Mouse (Mus musculus) liver, embryonic 13.5 days (tissue): ENCODE measurements at regions not wholly inside any gene's neighbourhood (a gene's known extent, or its start where the extent isn't known, plus 50 kb on each side); places are given as distances from the start of the nearest gene placed in this dataset.

ENCODE experiments used
- ATAC-seq: fragments of 200-750 bp; cut with Nextera tagmentation; 2 replicates; pipeline ENCODE4 v1.8.0; 2017; ENCODE audit warnings: low read depth, mild to moderate bottlenecking, moderate number of reproducible peaks, moderate library complexity
- DNase-seq: peaks from one replicate; pipeline ENCODE4 v3.0.0; 2022
- H3K27ac ChIP-seq: fragments of 300-500 bp; sonication (generic); 2 replicates; pipeline ENCODE4 v1.5.1; 2015; ENCODE audit warnings: moderate library complexity, mild to moderate bottlenecking, inconsistent platforms
- H3K27me3 ChIP-seq: fragments of 300-500 bp; sonication (generic); 2 replicates; pipeline ENCODE4 v1.6.1; 2015; ENCODE audit warnings: mild to moderate bottlenecking, inconsistent platforms
- H3K36me3 ChIP-seq: fragments of 300-500 bp; sonication (generic); 2 replicates; pipeline ENCODE4 v1.6.1; 2015; ENCODE audit warnings: mild to moderate bottlenecking, inconsistent platforms
- H3K4me1 ChIP-seq: fragments of 300-500 bp; sonication (generic); replicated peaks from 2 replicates; pipeline ENCODE4 v1.6.1; 2015; ENCODE audit warnings: inconsistent platforms
- H3K4me2 ChIP-seq: fragments of 300-500 bp; sonication (generic); 2 replicates; pipeline ENCODE4 v1.6.1; 2015; ENCODE audit warnings: inconsistent platforms, mild to moderate bottlenecking, moderate library complexity
- H3K4me3 ChIP-seq: fragments of 300-500 bp; sonication (generic); replicated peaks from 2 replicates; pipeline ENCODE4 v1.5.1; 2015; ENCODE audit warnings: mild to moderate bottlenecking, inconsistent platforms
- H3K9ac ChIP-seq: fragments of 300-500 bp; sonication (generic); 2 replicates; pipeline ENCODE4 v1.6.1; 2015; ENCODE audit warnings: mild to moderate bottlenecking, inconsistent platforms
- H3K9me3 ChIP-seq: fragments of 300-500 bp; sonication (generic); replicated peaks from 2 replicates; pipeline ENCODE4 v1.6.1; 2016; ENCODE audit warnings: inconsistent platforms
- WGBS: fragments of 180-500 bp; shearing (Covaris S2); methylation state at CpG from one replicate; pipeline ENCODE4 v1.1.7; 2015; ENCODE audit not compliant: insufficient replicate concordance; 5-methylcytosine and 5-hydroxymethylcytosine counted together

DNA sequence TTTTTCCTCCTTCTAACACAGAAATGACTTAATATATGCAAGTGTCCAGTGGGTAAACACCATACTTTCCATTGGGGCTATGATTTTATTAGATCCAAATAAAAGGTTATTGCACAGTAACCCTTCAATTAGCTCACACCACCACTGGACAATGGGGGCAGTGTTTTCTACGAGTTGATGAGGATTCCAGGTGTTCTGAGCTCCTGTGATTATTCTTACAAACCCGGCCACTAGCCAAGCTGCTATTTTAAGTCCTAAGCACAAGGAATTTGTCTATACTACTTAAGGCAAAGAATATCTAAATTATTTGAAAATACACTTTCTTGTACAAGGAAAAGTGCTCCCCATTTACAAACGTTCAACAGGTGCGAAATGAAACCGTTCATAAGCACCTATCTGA, 2379.9 kb upstream of the Gm7489 start:
- 62% methylated on average over 5 of the region's 5 CpGs for WGBS
- Histone ChIP-seq H3K4me3 (no peak overlapping the region), H3K27ac (no peak overlapping the region), H3K9ac (no peak overlapping the region), H3K36me3 (no peaks in the 10 kb centered on the region), H3K4me2 (no peak overlapping the region), H3K9me3 (no peaks in the 10 kb centered on the region), H3K4me1 (no peaks in the 10 kb centered on the region), H3K27me3 (no peaks in the 10 kb centered on the region)
- ATAC-seq = no peak
- no peak for DNase-seq

DNA sequence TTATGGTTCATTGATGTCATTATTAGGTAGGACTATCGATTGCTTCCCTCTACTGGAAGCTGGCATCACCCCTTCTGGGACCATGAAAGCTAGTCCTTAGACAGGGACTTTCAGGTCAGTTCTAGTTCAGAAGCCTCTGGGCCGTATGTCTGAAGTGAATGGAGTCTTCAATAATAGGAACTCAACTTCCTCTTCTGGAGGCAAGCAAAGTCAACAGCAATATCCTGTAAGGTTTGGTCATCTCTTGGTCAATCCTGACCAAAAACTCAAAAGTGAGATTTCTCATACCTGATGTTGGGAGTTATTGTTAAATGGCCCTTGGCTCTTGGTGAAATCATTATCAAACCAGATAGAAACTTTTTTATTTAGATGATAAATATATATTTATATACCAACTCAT, 2377.6 kb upstream of the Gm7489 start:
- Histone ChIP-seq H3K4me1 (no peaks in the 10 kb centered on the region), H3K27me3 (no peaks in the 10 kb centered on the region), H3K4me3 (no peak overlapping the region), H3K4me2 (no peak overlapping the region), H3K27ac (no peak overlapping the region), H3K36me3 (no peaks in the 10 kb centered on the region), H3K9ac (no peak overlapping the region), H3K9me3 (no peaks in the 10 kb centered on the region)
- 58% methylated on average over 2 of the region's 2 CpGs for WGBS
- DNase-seq = no peak
- no peak for ATAC-seq

DNA sequence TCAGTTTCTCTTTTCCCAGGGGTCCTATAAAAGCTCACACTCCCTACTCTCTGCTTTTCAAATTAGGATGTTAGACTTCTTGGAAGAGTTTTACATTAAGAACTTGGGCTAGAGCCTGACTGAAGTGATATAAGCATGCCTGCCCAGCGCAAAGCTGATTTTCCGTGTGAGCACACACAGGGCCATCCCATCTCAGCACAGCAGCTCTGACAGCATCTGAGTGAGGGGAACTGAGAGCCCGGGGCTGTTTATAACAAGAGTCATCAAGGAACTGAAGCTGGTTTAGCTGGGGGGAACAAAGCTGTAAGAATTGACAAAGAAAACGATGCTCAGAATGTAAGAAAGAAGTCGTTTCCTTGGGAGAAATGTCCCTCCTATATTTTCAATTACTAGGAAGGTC, 2373.4 kb upstream of the Gm7489 start:
- 49% methylated on average over 5 of the region's 5 CpGs for WGBS
- H3K9me3 ChIP-seq = no peaks in the 10 kb centered on the region
- no peaks in the 10 kb centered on the region for H3K27me3 ChIP-seq
- no peak overlapping the region for H3K27ac ChIP-seq
- DNase-seq = no peak
- H3K4me2 ChIP-seq = no peak overlapping the region
- no peaks in the 10 kb centered on the region for H3K36me3 ChIP-seq
- no peak overlapping the region for H3K4me3 ChIP-seq
- ATAC-seq = no peak
- no peak overlapping the region for H3K9ac ChIP-seq
- no peaks in the 10 kb centered on the region for H3K4me1 ChIP-seq

DNA sequence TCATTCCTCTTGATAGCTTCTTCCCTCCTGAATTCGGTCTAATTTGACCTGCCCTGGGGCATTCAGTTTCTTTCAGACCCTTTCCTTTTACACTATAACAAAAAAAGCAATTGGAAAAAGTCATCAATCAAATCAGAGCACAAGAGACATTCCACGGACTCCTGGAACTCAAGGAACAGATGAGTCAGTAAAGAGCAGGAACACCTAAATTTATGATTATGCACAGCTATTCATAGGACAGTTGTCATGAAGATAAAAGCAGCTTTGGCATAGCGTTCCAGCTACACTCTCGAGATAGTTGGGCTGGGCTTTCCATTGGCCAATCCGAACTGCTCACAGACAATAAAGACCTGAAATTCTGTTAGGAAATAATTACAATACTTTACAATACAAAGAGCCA, 2348.4 kb upstream of the Gm7489 start:
- ATAC-seq (no peak), DNase-seq (no peak)
- H3K4me1 ChIP-seq = no peaks in the 10 kb centered on the region
- no peaks in the 10 kb centered on the region for H3K27me3 ChIP-seq
- no peak overlapping the region for H3K9ac ChIP-seq
- H3K36me3 ChIP-seq = no peaks in the 10 kb centered on the region
- no peaks in the 10 kb centered on the region for H3K9me3 ChIP-seq
- no peak overlapping the region for H3K4me3 ChIP-seq
- no peak overlapping the region for H3K4me2 ChIP-seq
- WGBS = 54% methylated on average over 5 of the region's 5 CpGs
- no peak overlapping the region for H3K27ac ChIP-seq

DNA sequence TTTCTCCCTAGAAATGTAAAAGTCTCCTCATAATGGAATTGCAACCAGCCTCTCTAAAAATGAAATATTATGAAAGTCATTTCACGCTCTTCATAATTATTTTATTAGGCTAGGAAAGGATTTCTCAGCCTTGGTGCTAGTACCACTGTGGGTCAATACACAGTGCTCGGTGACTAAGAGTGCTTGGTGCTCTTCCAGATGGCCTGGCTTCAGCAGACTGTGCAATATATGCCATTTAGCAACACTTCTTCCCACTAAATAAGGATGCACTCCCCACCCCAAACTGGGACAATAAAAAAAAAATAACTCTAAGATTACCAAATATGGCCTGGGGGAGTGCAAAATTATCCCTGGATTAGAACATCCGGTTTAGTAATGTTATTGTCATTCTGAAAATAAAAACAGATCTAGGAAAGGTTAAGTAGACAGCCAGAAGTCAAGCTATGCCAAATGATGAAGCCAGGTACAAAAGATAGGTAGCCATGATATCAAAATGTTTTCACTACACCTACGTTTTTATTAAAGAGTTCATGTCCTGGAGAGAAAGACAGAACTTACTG, 2333.4 kb upstream of the Gm7489 start:
- no peaks in the 10 kb centered on the region for H3K36me3 ChIP-seq
- DNase-seq (no peak), ATAC-seq (no peak)
- 59% methylated on average over 4 of the region's 4 CpGs for WGBS
- no peak overlapping the region for H3K27ac ChIP-seq
- no peak overlapping the region for H3K4me2 ChIP-seq
- H3K9ac ChIP-seq = no peak overlapping the region
- H3K9me3 ChIP-seq = no peaks in the 10 kb centered on the region
- no peak overlapping the region for H3K4me3 ChIP-seq
- no peaks in the 10 kb centered on the region for H3K4me1 ChIP-seq
- H3K27me3 ChIP-seq = no peaks in the 10 kb centered on the region

DNA sequence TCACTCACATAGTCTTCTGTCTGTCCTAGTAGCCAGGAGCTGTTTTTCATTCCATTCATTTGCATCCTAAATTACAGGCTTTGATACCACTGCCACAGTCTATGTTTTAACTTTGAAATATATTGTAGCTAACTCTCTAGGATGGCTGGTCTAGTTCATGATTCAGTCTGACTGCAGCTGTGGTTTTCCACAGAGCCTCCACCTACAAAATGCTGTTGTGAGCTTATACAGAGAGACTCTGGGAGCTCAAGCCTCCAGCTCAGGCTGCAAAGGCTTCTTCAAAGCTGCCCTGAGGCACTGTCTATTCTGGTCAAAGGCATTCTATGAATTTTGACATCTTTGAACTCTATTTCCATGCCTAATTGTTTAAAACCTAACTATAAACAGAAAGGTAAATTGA, 2326.5 kb upstream of the Gm7489 start:
- Histone ChIP-seq H3K27me3 (no peaks in the 10 kb centered on the region), H3K9ac (no peak overlapping the region), H3K4me2 (no peak overlapping the region), H3K4me1 (no peaks in the 10 kb centered on the region), H3K4me3 (no peak overlapping the region), H3K9me3 (no peaks in the 10 kb centered on the region), H3K27ac (no peak overlapping the region), H3K36me3 (no peaks in the 10 kb centered on the region)
- DNase-seq (no peak), ATAC-seq (no peak)

DNA sequence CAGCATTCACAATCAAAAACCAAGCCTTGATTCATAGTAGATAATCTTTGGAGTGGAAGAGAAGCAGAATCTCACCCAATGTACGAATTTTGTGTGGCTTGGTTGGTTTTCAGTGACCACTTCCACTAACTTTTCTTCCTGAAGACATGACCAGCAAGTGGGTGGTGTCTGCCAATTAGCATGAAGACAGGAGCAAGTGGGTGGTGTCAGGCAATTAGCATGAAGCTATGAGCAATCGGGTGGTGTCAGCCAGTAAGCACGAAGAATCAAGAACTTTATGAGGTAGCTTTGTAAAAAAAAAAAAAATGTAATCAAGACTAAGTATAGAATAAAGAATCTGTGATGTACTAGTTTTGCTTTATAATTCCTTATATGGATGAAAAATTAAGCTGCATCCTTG, 2319.2 kb upstream of the Gm7489 start:
- no peak for ATAC-seq
- no peak overlapping the region for H3K4me2 ChIP-seq
- WGBS = 59% methylated on average over 3 of the region's 3 CpGs

DNA sequence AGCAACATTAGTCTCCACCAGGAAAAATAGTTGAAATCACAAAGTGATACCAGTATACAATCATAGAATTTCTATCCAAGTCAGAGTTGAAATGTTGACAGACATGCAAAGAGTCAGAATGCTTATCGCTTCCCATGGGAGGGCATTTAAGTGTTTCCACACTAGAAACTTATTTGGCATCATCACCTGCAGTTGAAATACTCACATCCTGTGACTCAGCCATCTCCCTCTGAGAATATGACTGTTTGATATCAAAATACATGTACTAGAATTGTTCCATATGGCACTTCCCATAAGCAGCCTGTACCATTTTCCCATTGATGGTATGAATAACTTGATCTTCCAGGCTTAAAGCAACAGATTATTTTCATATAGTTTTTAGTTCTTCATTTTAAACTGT, 2314.1 kb upstream of the Gm7489 start:
- no peaks in the 10 kb centered on the region for H3K36me3 ChIP-seq
- no peak overlapping the region for H3K27ac ChIP-seq
- no peaks in the 10 kb centered on the region for H3K9me3 ChIP-seq
- no peak for ATAC-seq
- 68% methylated on average over 1 of the region's 1 CpGs for whole genome bisulfite sequencing
- no peaks in the 10 kb centered on the region for H3K4me1 ChIP-seq
- H3K4me3 ChIP-seq = no peak overlapping the region
- no peak for DNase-seq
- H3K4me2 ChIP-seq = no peak overlapping the region
- H3K27me3 ChIP-seq = no peaks in the 10 kb centered on the region
- no peak overlapping the region for H3K9ac ChIP-seq

More for the DNA sequence above, 2319.2 kb upstream of the Gm7489 start:
- no peak overlapping the region for H3K27ac ChIP-seq
- no peaks in the 10 kb centered on the region for H3K4me1 ChIP-seq
- DNase-seq = no peak
- H3K9me3 ChIP-seq = no peaks in the 10 kb centered on the region
- H3K4me3 ChIP-seq = no peak overlapping the region
- H3K27me3 ChIP-seq = no peaks in the 10 kb centered on the region
- no peak overlapping the region for H3K9ac ChIP-seq
- H3K36me3 ChIP-seq = no peaks in the 10 kb centered on the region

DNA sequence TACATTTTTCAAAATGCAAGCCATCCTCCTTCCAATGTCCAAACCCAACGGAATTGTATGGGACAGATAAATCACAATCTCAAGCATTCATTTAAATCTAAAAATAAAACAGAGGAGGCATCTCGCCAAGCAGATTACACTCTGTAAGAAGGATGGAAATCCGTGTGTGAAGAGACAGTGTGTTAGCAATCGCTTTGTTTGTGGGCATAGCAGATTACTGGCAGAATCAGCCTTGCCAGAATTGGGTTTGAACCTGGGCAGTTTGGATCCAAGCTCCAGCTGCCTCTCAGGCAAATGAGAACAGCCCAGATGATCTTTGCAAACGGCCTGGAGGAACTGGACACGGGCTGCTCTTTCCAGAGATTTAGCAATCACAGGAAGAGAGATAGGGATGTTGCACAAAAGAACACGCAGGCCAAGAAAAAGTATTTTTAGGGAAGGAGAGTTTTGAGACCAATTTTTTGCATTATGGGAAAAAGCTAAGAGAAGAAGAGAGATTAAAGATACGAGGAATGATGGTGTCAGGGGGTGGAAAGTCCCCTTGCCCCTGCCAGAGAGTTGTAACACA, 2310.1 kb upstream of the Gm7489 start:
- Histone ChIP-seq H3K4me1 (no peaks in the 10 kb centered on the region), H3K27me3 (no peaks in the 10 kb centered on the region), H3K36me3 (no peaks in the 10 kb centered on the region), H3K4me2 (no peak overlapping the region), H3K4me3 (no peak overlapping the region), H3K9ac (no peak overlapping the region), H3K27ac (no peak overlapping the region), H3K9me3 (no peaks in the 10 kb centered on the region)
- 49% methylated on average over 8 of the region's 8 CpGs for WGBS
- DNase-seq (no peak), ATAC-seq (no peak)

DNA sequence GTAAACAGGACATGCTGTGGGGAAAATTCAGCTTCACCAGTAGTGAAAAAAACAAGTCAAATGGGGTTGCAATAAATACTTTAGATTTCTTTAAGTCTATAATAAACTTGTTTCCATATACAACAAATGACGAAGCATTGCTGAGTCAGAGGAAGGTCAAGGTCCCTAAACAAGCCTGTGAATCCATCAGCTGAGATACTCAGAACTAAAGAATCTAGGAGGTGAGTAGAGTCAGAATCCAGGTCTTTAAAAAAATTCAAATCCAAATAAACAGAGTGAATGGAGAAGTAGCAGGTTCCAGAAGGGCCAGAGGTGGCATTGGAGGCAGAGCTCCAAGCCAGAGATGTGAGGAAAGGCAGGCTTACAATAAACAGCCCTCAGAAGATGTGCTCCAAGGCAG, 2301.1 kb upstream of the Gm7489 start:
- no peaks in the 10 kb centered on the region for H3K36me3 ChIP-seq
- no peak overlapping the region for H3K4me3 ChIP-seq
- H3K9me3 ChIP-seq = no peaks in the 10 kb centered on the region
- H3K9ac ChIP-seq = no peak overlapping the region
- H3K27me3 ChIP-seq = no peaks in the 10 kb centered on the region
- no peak for DNase-seq
- WGBS = 55% methylated on average over 1 of the region's 1 CpGs
- no peaks in the 10 kb centered on the region for H3K4me1 ChIP-seq
- ATAC-seq = no peak
- H3K27ac ChIP-seq = no peak overlapping the region
- H3K4me2 ChIP-seq = no peak overlapping the region

DNA sequence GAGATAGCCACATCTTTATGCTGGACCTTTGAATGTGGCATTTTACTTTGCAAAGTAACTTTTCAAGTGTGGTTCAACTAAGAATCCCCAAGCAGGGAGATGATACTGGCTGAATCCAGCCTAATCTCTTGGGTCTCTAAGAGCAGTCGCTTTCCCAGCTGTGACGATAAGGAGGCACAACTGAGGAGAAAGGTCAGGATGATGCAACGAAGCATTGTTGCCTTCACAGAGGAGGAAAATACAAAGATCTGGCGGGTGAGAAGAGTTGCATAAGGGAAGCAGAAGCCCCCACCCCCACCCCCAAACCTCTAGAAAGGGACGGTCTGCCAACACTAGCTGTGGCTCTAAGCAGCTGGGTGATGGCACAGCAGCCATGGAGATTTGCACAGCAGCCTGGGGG, 2298.6 kb upstream of the Gm7489 start:
- H3K4me2 ChIP-seq = no peak overlapping the region
- DNase-seq = no peak
- H3K9ac ChIP-seq = no peak overlapping the region
- no peak overlapping the region for H3K27ac ChIP-seq
- H3K36me3 ChIP-seq = no peaks in the 10 kb centered on the region
- 58% methylated on average over 5 of the region's 5 CpGs for WGBS
- ATAC-seq = no peak
- no peaks in the 10 kb centered on the region for H3K9me3 ChIP-seq
- H3K4me3 ChIP-seq = no peak overlapping the region
- H3K4me1 ChIP-seq = no peaks in the 10 kb centered on the region
- H3K27me3 ChIP-seq = no peaks in the 10 kb centered on the region

DNA sequence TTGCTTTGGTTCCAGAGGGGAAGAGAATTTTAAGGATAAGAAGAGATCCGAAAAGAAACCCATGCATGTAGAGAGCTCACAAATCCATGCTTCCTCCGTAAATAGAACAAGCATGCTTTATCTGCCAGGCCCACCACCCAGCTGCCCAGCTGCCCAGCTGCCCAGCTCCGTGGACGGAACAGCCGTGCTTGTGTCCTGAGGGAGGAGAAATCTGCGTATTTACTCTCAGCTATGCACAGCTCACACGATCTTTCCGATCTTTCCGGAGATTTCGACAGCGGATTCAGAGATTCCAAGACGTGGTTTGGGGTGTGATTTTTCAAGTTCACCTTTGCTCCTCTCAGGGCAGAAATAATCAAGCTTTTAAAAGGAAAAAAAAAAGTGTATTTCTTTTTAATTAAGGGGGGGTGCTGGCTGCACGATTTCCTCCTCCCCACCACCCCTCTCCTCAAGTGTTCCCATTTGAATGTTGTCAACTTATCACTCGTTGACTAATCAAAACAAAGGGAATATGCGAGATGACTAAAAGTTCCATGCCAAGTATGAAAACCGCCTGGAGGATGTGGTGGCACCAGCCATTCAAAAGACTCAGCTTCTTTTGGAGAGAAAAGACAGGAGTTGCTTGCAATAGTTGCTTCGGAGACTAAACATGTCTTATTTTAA, 2293.2 kb upstream of the Gm7489 start:
- H3K27me3 ChIP-seq = no peaks in the 10 kb centered on the region
- H3K9me3 ChIP-seq = no peaks in the 10 kb centered on the region
- H3K27ac ChIP-seq = no peak overlapping the region
- H3K4me1 ChIP-seq = no peaks in the 10 kb centered on the region
- H3K36me3 ChIP-seq = no peaks in the 10 kb centered on the region
- no peak overlapping the region for H3K4me3 ChIP-seq
- WGBS = 55% methylated on average over 17 of the region's 17 CpGs
- no peak for ATAC-seq
- no peak overlapping the region for H3K9ac ChIP-seq
- no peak overlapping the region for H3K4me2 ChIP-seq
- no peak for DNase-seq
